In the genomic region with DNA sequence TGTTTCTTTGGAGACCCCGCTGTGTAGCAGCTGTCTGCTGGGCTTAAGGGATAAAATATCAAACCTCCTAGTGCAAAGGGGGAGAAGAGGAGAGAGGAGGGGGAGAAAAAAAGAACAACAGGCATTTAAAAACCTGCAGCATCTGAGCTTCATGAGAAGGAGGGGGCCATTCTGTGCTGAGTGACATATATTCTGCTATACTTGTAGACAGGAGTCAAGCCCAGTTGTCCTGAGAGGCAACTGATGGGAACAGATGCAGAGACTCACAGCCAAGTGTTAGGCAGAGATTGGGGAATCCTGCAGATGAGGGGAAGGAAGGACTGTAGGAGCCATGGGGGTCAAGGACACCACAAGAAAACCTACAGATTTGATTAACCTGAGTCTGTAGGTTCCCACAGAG, we compare ENCODE assay signal across 15 mouse cellular contexts. TPM values are rescaled to one million over a fixed set of nuclear protein-coding genes. Genes with fewer than 3 reads are reported as not detected.
"Had no signal": no experiment of that assay in that cellular context is flagged by ENCODE, and none has a peak within 500 bp of the region (broad histone marks: within the 10 kb centered on the region; RNA-seq: fewer than 3 reads in every experiment).

No protein-coding gene starts in this region.

- H3K27ac ChIP-seq: liver, embryonic 13.5 days; midbrain, embryonic 12.5 days; midbrain, embryonic 15.5 days had no signal

- H3K4me1 ChIP-seq: liver, embryonic 13.5 days; midbrain, embryonic 12.5 days; midbrain, embryonic 15.5 days had no signal

- DNase-seq: kidney, adult 18-20 months; kidney, adult 9 months; kidney, postnatal 14 days; kidney, postnatal 4 days; left cerebral cortex, postnatal 4 days; liver, embryonic 13.5 days; lung, adult 2 months; lung, postnatal 14 days; lung, postnatal 4 days; thymus, postnatal 36 days had no signal

- H3K36me3 ChIP-seq: liver, embryonic 13.5 days; midbrain, embryonic 12.5 days; midbrain, embryonic 15.5 days had no signal

- H3K4me2 ChIP-seq: liver, embryonic 13.5 days; midbrain, embryonic 12.5 days; midbrain, embryonic 15.5 days had no signal

- H3K4me3 ChIP-seq: liver, embryonic 13.5 days; midbrain, embryonic 12.5 days; midbrain, embryonic 15.5 days had no signal

- H3K27me3 ChIP-seq: liver, embryonic 13.5 days; midbrain, embryonic 12.5 days; midbrain, embryonic 15.5 days had no signal

- ATAC-seq: intestine, embryonic 16.5 days; midbrain, embryonic 15.5 days had no signal

- H3K9ac ChIP-seq: liver, embryonic 13.5 days; midbrain, embryonic 12.5 days; midbrain, embryonic 15.5 days had no signal

- H3K9me3 ChIP-seq: liver, embryonic 13.5 days; midbrain, embryonic 12.5 days; midbrain, embryonic 15.5 days had no signal

RNA-seq across cellular contexts. Expression of a gene that starts 52.7 kb away (rescaled TPM):
- total RNA-seq: megakaryocyte progenitor cell, adult 5-6 weeks; megakaryocyte-erythroid progenitor cell, adult 5-6 weeks had no signal
